Mouse (Mus musculus) spleen, adult 2 months (tissue): ENCODE measurements around the gene Ngfr.

Experiments used
- CTCF ChIP-seq: fragments of 200-500 bp; IDR thresholded peaks from 2 replicates; pipeline ENCODE4 v1.5.1; 2011; ENCODE audit warnings: mild to moderate bottlenecking, inconsistent platforms; ENCODE audit not compliant: insufficient read depth, insufficient read length, insufficient replicate concordance; ENCODE audit errors: extremely low read depth
- POLR2A ChIP-seq: fragments of 200-500 bp; IDR thresholded peaks from 2 replicates; pipeline ENCODE4 v1.6.1; 2011; ENCODE audit warnings: low read depth, low read length, inconsistent platforms

DNA sequence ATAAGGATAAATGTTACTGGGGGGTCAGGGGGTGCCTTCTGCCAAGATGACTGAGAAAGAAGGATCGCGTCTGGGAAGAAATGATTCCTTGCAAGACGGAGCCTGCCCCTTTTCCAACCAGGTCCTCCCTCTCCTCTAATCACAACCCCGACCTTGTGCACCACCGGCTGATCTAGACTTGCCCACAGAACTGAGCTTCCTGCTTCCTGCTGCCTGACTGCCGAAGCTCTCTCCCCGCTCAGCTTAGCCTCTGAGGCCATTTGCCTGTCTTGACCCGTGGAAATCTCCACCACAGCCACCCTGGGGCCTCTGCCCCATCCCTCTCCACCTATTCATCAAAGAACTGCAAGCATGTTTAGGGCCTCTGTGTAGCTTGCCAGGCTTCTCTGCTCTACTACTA lies 11.2 kb downstream of the Ngfr start:
- TF ChIP-seq CTCF (no peak), POLR2A (no peak)
